ENCODE assay signal across 14 mouse cellular contexts in genomic region chr1:25107500-25108101, GRCm38 (mm10).
A peak's percentile ranks its signal among the peaks of the same experiment; 100 is the strongest.
DNase-seq lines count a peak whose midpoint lies in the region; ATAC-seq and TF ChIP-seq lines count a peak whose summit lies in the region.
"Had no signal": no experiment of that assay in that cellular context is flagged by ENCODE, and none has a peak within 500 bp of the region (broad histone marks: within the 10 kb centered on the region; RNA-seq: fewer than 3 reads in every experiment).

No protein-coding gene starts in this region.

- ATAC-seq in embryonic facial prominence, embryonic 14.5 days (ENCODE audit: low read depth) = no peak
- peak; percentile 50 for ATAC-seq in lung, postnatal 0 days
- ATAC-seq in hindbrain, embryonic 15.5 days (ENCODE audit: low FRiP score, low read depth) = peak; percentile 72; the same call in 1 of the 2 replicates
- ATAC-seq in megakaryocyte progenitor cell, adult 5-6 weeks (replicated peaks; ENCODE audit: poor library complexity) = no peak

- TF ChIP-seq POLR2A in lung, adult 2 months (IDR thresholded peaks at IDR 0.05; ENCODE audit: borderline replicate concordance, extremely low read depth, low read depth, low read length) = no peak

- H3K9ac ChIP-seq in embryonic facial prominence, embryonic 14.5 days (ENCODE audit: low read depth, low read length) = no peak overlapping the region
- no peak overlapping the region for H3K9ac ChIP-seq in lung, postnatal 0 days (replicated peaks; ENCODE audit: low read depth)
- no peak overlapping the region for H3K9ac ChIP-seq in hindbrain, embryonic 15.5 days
- H3K9ac ChIP-seq: limb, embryonic 13.5 days had no signal

- no peaks in the 10 kb centered on the region for H3K27me3 ChIP-seq in embryonic facial prominence, embryonic 14.5 days (replicated peaks; ENCODE audit: control insufficient read depth, insufficient read depth, low read length)
- no peaks in the 10 kb centered on the region for H3K27me3 ChIP-seq in embryonic facial prominence, embryonic 10.5 days (replicated peaks; ENCODE audit: low read depth, poor library complexity, severe bottlenecking)
- no peaks in the 10 kb centered on the region for H3K27me3 ChIP-seq in lung, postnatal 0 days (replicated peaks; ENCODE audit: insufficient read depth, low read length)
- H3K27me3 ChIP-seq in hindbrain, embryonic 15.5 days = no peaks in the 10 kb centered on the region
- H3K27me3 ChIP-seq: limb, embryonic 13.5 days had no signal

- peak; percentile 18 for DNase-seq in embryonic facial prominence, embryonic 14.5 days (ENCODE audit: low spot score)
- DNase-seq in embryonic facial prominence, embryonic 10.5 days (ENCODE audit: low spot score) = no peak
- peak; percentile 71 for DNase-seq in lung, postnatal 0 days (ENCODE audit: low spot score)
- DNase-seq in lung, adult 2 months = no peak
- DNase-seq in skeletal muscle tissue, adult 2 months (ENCODE audit: low read depth, low spot score) = peak; percentile 9
- DNase-seq in adrenal gland, postnatal 14 days = no peak
- DNase-seq: cerebellum, adult 2 months; gastrocnemius, postnatal 36 days; heart, postnatal 10 days had no signal

- no peak overlapping the region for H3K4me2 ChIP-seq in embryonic facial prominence, embryonic 14.5 days (ENCODE audit: low read depth, low read length)
- no peak overlapping the region for H3K4me2 ChIP-seq in lung, postnatal 0 days (replicated peaks; ENCODE audit: low read depth, low read length)
- no peak overlapping the region for H3K4me2 ChIP-seq in hindbrain, embryonic 15.5 days
- H3K4me2 ChIP-seq: limb, embryonic 13.5 days had no signal

- H3K4me3 ChIP-seq in embryonic facial prominence, embryonic 14.5 days (ENCODE audit: low read depth, low read length) = no peak overlapping the region
- H3K4me3 ChIP-seq in embryonic facial prominence, embryonic 10.5 days = no peak overlapping the region
- H3K4me3 ChIP-seq in lung, postnatal 0 days (ENCODE audit: low read depth, low read length) = no peak overlapping the region
- H3K4me3 ChIP-seq in lung, adult 2 months (replicated peaks; ENCODE audit: extremely low read depth, low read depth, low read length) = no peak overlapping the region
- H3K4me3 ChIP-seq in hindbrain, embryonic 15.5 days = no peak overlapping the region
- H3K4me3 ChIP-seq: limb, embryonic 13.5 days had no signal

- no peaks in the 10 kb centered on the region for H3K9me3 ChIP-seq in embryonic facial prominence, embryonic 14.5 days (ENCODE audit: control insufficient read depth, low read length)
- H3K9me3 ChIP-seq in embryonic facial prominence, embryonic 10.5 days = no peaks in the 10 kb centered on the region
- no peaks in the 10 kb centered on the region for H3K9me3 ChIP-seq in lung, postnatal 0 days (ENCODE audit: low read length)
- no peaks in the 10 kb centered on the region for H3K9me3 ChIP-seq in hindbrain, embryonic 15.5 days
- H3K9me3 ChIP-seq: limb, embryonic 13.5 days had no signal

- H3K36me3 ChIP-seq in embryonic facial prominence, embryonic 14.5 days (ENCODE audit: control insufficient read depth, insufficient read depth, low read length) = no peaks in the 10 kb centered on the region
- H3K36me3 ChIP-seq in embryonic facial prominence, embryonic 10.5 days (replicated peaks) = no peaks in the 10 kb centered on the region
- H3K36me3 ChIP-seq in lung, postnatal 0 days (ENCODE audit: insufficient read depth, low read length) = no peaks in the 10 kb centered on the region
- H3K36me3 ChIP-seq in hindbrain, embryonic 15.5 days = peaks cover 6% of the 10 kb centered on the region
- H3K36me3 ChIP-seq: G1E; limb, embryonic 13.5 days had no signal

- TF ChIP-seq EP300 in lung, postnatal 0 days (IDR thresholded peaks at IDR 0.05) = no peak

- 80% methylated on average over 3 of the region's 3 CpGs for WGBS in embryonic facial prominence, embryonic 14.5 days
- WGBS in embryonic facial prominence, embryonic 10.5 days = 85% methylated on average over 3 of the region's 3 CpGs
- 50% methylated on average over 3 of the region's 3 CpGs for WGBS in lung, postnatal 0 days
- WGBS in lung, adult 2 months = 59% methylated on average over 3 of the region's 3 CpGs
- 36% methylated on average over 3 of the region's 3 CpGs for WGBS in hindbrain, embryonic 15.5 days

- no peak overlapping the region for H3K27ac ChIP-seq in embryonic facial prominence, embryonic 14.5 days (replicated peaks; ENCODE audit: low read depth, low read length)
- H3K27ac ChIP-seq in embryonic facial prominence, embryonic 10.5 days (replicated peaks) = no peak overlapping the region
- no peak overlapping the region for H3K27ac ChIP-seq in lung, postnatal 0 days (ENCODE audit: low read length)
- H3K27ac ChIP-seq in hindbrain, embryonic 15.5 days (replicated peaks) = peak overlapping the region; percentile 63
- H3K27ac ChIP-seq: kidney, postnatal 0 days; limb, embryonic 13.5 days had no signal

- TF ChIP-seq CTCF in lung, postnatal 0 days (IDR thresholded peaks at IDR 0.05) = no peak
- TF ChIP-seq CTCF in lung, adult 2 months (IDR thresholded peaks at IDR 0.05; ENCODE audit: insufficient read depth, low read length) = no peak

- no peaks in the 10 kb centered on the region for H3K4me1 ChIP-seq in embryonic facial prominence, embryonic 14.5 days (ENCODE audit: control insufficient read depth, insufficient read depth, low read length)
- H3K4me1 ChIP-seq in embryonic facial prominence, embryonic 10.5 days = no peaks in the 10 kb centered on the region
- no peaks in the 10 kb centered on the region for H3K4me1 ChIP-seq in lung, postnatal 0 days (ENCODE audit: insufficient read depth, low read depth, low read length)
- H3K4me1 ChIP-seq in lung, adult 2 months (ENCODE audit: control insufficient read depth, insufficient read depth, low read length) = no peaks in the 10 kb centered on the region; the same call in 1 of the 2 replicates
- peaks cover 16% of the 10 kb centered on the region for H3K4me1 ChIP-seq in hindbrain, embryonic 15.5 days (replicated peaks)
- H3K4me1 ChIP-seq: limb, embryonic 13.5 days had no signal

Comparison
In these comparisons a context has a peak if more than half of its experiments do, and no peak if none do; other contexts are left out.
1. DNase-seq: peak in embryonic facial prominence, embryonic 14.5 days (single experiment), lung, postnatal 0 days (single experiment) and skeletal muscle tissue, adult 2 months (single experiment); none in embryonic facial prominence, embryonic 10.5 days (single experiment), lung, adult 2 months (single experiment) and adrenal gland, postnatal 14 days (single experiment).
2. ATAC-seq: peak in lung, postnatal 0 days (single experiment) and hindbrain, embryonic 15.5 days (single experiment); none in embryonic facial prominence, embryonic 14.5 days (single experiment) and megakaryocyte progenitor cell, adult 5-6 weeks (single experiment).